In the genomic region with DNA sequence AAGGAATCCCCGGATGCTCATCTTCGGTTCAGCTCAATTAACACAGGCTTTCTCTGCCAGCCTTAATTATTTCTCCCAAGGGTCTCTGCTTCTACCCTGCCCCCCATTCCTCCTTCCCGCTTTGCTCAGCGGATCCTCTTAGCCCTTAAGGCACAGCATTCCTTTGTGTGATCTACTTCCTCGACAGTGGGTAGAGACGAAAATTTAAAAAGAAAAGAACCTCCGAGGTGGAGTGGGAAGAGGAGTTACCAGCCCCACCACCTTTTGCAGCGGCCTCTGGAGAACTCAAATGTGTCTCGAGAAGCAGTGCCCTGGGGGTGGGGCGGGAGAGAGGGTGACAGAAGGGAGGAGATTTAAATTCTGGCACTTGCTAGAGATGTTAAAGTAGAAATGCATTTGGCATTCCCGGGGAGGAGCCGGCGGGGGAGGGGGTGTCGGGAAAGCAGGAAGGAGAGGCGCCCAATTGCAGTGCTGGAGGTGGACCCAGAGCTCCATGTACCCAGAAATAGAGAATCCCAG, we compare ENCODE assay signal across 8 mouse cellular contexts. TPM values are rescaled to one million over a fixed set of nuclear protein-coding genes. Genes with fewer than 3 reads are reported as not detected.
DNase-seq lines count a peak whose midpoint lies in the region; ATAC-seq and TF ChIP-seq lines count a peak whose summit lies in the region.

No protein-coding gene starts in this region.

- TF ChIP-seq POLR2A in ES-Bruce4 (IDR thresholded peaks at IDR 0.05; ENCODE audit: insufficient read depth, low read length), result no peak
- TF ChIP-seq POLR2A in bone marrow macrophage, adult 2 months (IDR thresholded peaks at IDR 0.05; ENCODE audit: borderline replicate concordance, low read depth, low read length), result no peak

- H3K27me3 ChIP-seq in ES-Bruce4 (ENCODE audit: control insufficient read depth, insufficient read depth, low read length, poor library complexity, severe bottlenecking), result no peaks in the 10 kb centered on the region
- no peaks in the 10 kb centered on the region for H3K27me3 ChIP-seq in forebrain, embryonic 13.5 days
- H3K27me3 ChIP-seq in hindbrain, embryonic 10.5 days (ENCODE audit: insufficient read depth, poor library complexity, severe bottlenecking), result peaks cover 35% of the 10 kb centered on the region
- H3K27me3 ChIP-seq in lung, embryonic 14.5 days (ENCODE audit: insufficient read depth, low read length), result 0 out of 2 replicates have a peak, but pooled peaks cover 5% of the 10 kb centered on the region

- DNase-seq in hindbrain, embryonic 10.5 days (ENCODE audit: low spot score), result peak; percentile 61
- DNase-seq in layer of hippocampus, postnatal 25 days (ENCODE audit: extremely low spot score in 1 of 2, low spot score in 1 of 2), result peak; percentile 33 to 54
- peak; percentile 79 for DNase-seq in lung, embryonic 14.5 days
- DNase-seq in right cerebral cortex, adult 2 months (ENCODE audit: low spot score in 2 of 2), result peak; percentile 83 to 87
- DNase-seq in thymus, postnatal 0 days (ENCODE audit: low spot score), result no peak

- under 1% methylated on average over 15 of the region's 15 CpGs for WGBS in forebrain, embryonic 13.5 days
- WGBS in hindbrain, embryonic 10.5 days, result under 1% methylated on average over 15 of the region's 15 CpGs
- under 1% methylated on average over 15 of the region's 15 CpGs for WGBS in lung, embryonic 14.5 days

- H3K9me3 ChIP-seq in ES-Bruce4 (replicated peaks; ENCODE audit: control insufficient read depth, insufficient read depth, low read length, poor library complexity, severe bottlenecking), result no peaks in the 10 kb centered on the region
- no peaks in the 10 kb centered on the region for H3K9me3 ChIP-seq in forebrain, embryonic 13.5 days (replicated peaks)
- H3K9me3 ChIP-seq in hindbrain, embryonic 10.5 days, result no peaks in the 10 kb centered on the region
- no peaks in the 10 kb centered on the region for H3K9me3 ChIP-seq in lung, embryonic 14.5 days (ENCODE audit: low read depth, low read length)

- no peak for TF ChIP-seq CTCF in ES-Bruce4 (IDR thresholded peaks at IDR 0.05; ENCODE audit: low read depth, low read length)
- no peak for TF ChIP-seq CTCF in bone marrow macrophage, adult 2 months (IDR thresholded peaks at IDR 0.05; ENCODE audit: low read depth, low read length)
- TF ChIP-seq CTCF in lung, embryonic 14.5 days (IDR thresholded peaks at IDR 0.05; ENCODE audit: low read depth), result no peak

- H3K4me2 ChIP-seq in forebrain, embryonic 13.5 days, result peak overlapping the region; percentile 75
- peak overlapping the region; percentile 57 for H3K4me2 ChIP-seq in lung, embryonic 14.5 days

- no peak overlapping the region for H3K27ac ChIP-seq in ES-Bruce4 (ENCODE audit: insufficient read depth, low read length)
- no peak overlapping the region for H3K27ac ChIP-seq in bone marrow macrophage, adult 2 months (ENCODE audit: insufficient read depth, low read depth, low read length)
- peak overlapping the region; percentile 93 for H3K27ac ChIP-seq in forebrain, embryonic 13.5 days
- peak overlapping the region; percentile 84 for H3K27ac ChIP-seq in hindbrain, embryonic 10.5 days
- H3K27ac ChIP-seq in lung, embryonic 14.5 days (ENCODE audit: low read depth), result peak overlapping the region; percentile 39; the same call in 1 of the 2 replicates

- H3K36me3 ChIP-seq in ES-Bruce4 (ENCODE audit: control insufficient read depth, insufficient read depth, low read length, poor library complexity, severe bottlenecking), result no peaks in the 10 kb centered on the region
- H3K36me3 ChIP-seq in forebrain, embryonic 13.5 days (ENCODE audit: poor library complexity, severe bottlenecking), result no peaks in the 10 kb centered on the region
- H3K36me3 ChIP-seq in hindbrain, embryonic 10.5 days, result no peaks in the 10 kb centered on the region
- no peaks in the 10 kb centered on the region for H3K36me3 ChIP-seq in lung, embryonic 14.5 days (ENCODE audit: insufficient read depth)

- peaks cover 7% of the 10 kb centered on the region for H3K4me1 ChIP-seq in ES-Bruce4 (ENCODE audit: control insufficient read depth, insufficient read depth, low read length)
- H3K4me1 ChIP-seq in bone marrow macrophage, adult 2 months (ENCODE audit: control insufficient read depth, insufficient read depth, low read length), result no peaks in the 10 kb centered on the region
- peaks cover 43% of the 10 kb centered on the region for H3K4me1 ChIP-seq in forebrain, embryonic 13.5 days
- peaks cover 41% of the 10 kb centered on the region for H3K4me1 ChIP-seq in hindbrain, embryonic 10.5 days (replicated peaks)
- H3K4me1 ChIP-seq in lung, embryonic 14.5 days (ENCODE audit: insufficient read depth), result peaks cover 20% of the 10 kb centered on the region

- H3K4me3 ChIP-seq in ES-Bruce4 (ENCODE audit: low read depth, low read length), result peak overlapping the region; percentile 36; the same call in 1 of the 2 replicates
- peak overlapping the region; percentile 24 for H3K4me3 ChIP-seq in bone marrow macrophage, adult 2 months (ENCODE audit: insufficient read depth, low read length)
- peak overlapping the region; percentile 37 for H3K4me3 ChIP-seq in forebrain, embryonic 13.5 days
- H3K4me3 ChIP-seq in hindbrain, embryonic 10.5 days, result peak overlapping the region; percentile 52
- peak overlapping the region; percentile 22 for H3K4me3 ChIP-seq in lung, embryonic 14.5 days (ENCODE audit: low read depth, low read length)

- peak; percentile 85 for ATAC-seq in forebrain, embryonic 13.5 days
- ATAC-seq in lung, embryonic 14.5 days (ENCODE audit: insufficient read depth), result peak; percentile 59

- peak overlapping the region; percentile 35; the same call in 1 of the 2 replicates for H3K9ac ChIP-seq in ES-Bruce4 (ENCODE audit: low read depth, poor library complexity, severe bottlenecking)
- H3K9ac ChIP-seq in forebrain, embryonic 13.5 days, result peak overlapping the region; percentile 68
- peak overlapping the region; percentile 4 for H3K9ac ChIP-seq in lung, embryonic 14.5 days

- no peak for TF ChIP-seq EP300 in ES-Bruce4 (IDR thresholded peaks at IDR 0.05; ENCODE audit: insufficient read depth, low read depth, low read length)

RNA-seq across cellular contexts. Expression of a gene that starts 27.4 kb away (rescaled TPM):
- 30.9 and 37.9 TPM in 2 replicates for polyA plus RNA-seq in ES-Bruce4 (2011; ENCODE audit: insufficient read depth, insufficient read length, low read depth, missing spikeins)
- 30.7 and 34.3 TPM in 2 replicates for polyA plus RNA-seq in bone marrow macrophage, adult 2 months (2012; ENCODE audit: insufficient read depth, insufficient read length, missing spikeins)
- polyA plus RNA-seq in forebrain, embryonic 13.5 days (2015; fragmentation: Nextera tagmentation; extraction: Ambion mirVana), result 4.1 and 4.2 TPM in 2 replicates
- polyA plus RNA-seq in hindbrain, embryonic 10.5 days (2016; fragmentation: Nextera tagmentation; extraction: Ambion mirVana), result 3.1 and 3.4 TPM in 2 replicates
- total RNA-seq in layer of hippocampus, postnatal 25 days (2021), result 10 to 100 TPM; 31.1 to 32.6 TPM
- 6.0 and 6.2 TPM in 2 replicates for polyA plus RNA-seq in lung, embryonic 14.5 days (2014; fragmentation: Nextera tagmentation; extraction: Ambion mirVana)
- polyA plus RNA-seq in thymus, postnatal 0 days (2015; fragmentation: Nextera tagmentation; extraction: Ambion mirVana), result 17.1 and 18.1 TPM in 2 replicates

RNA-seq across cellular contexts. Expression of a gene that starts 34.5 kb away (rescaled TPM):
- 104 and 111 TPM in 2 replicates for polyA plus RNA-seq in ES-Bruce4 (2011; ENCODE audit: insufficient read depth, insufficient read length, low read depth, missing spikeins)
- polyA plus RNA-seq in bone marrow macrophage, adult 2 months (2012; ENCODE audit: insufficient read depth, insufficient read length, missing spikeins), result 67.6 and 71.2 TPM in 2 replicates
- 38.3 and 43.1 TPM in 2 replicates for polyA plus RNA-seq in forebrain, embryonic 13.5 days (2015; fragmentation: Nextera tagmentation; extraction: Ambion mirVana)
- 28.2 and 36.7 TPM in 2 replicates for polyA plus RNA-seq in hindbrain, embryonic 10.5 days (2016; fragmentation: Nextera tagmentation; extraction: Ambion mirVana)
- total RNA-seq in layer of hippocampus, postnatal 25 days (2021), result 10 to 100 TPM; 31.3 to 40.9 TPM
- 28.1 and 29.0 TPM in 2 replicates for polyA plus RNA-seq in lung, embryonic 14.5 days (2014; fragmentation: Nextera tagmentation; extraction: Ambion mirVana)
- polyA plus RNA-seq in thymus, postnatal 0 days (2015; fragmentation: Nextera tagmentation; extraction: Ambion mirVana), result 44.5 and 51.4 TPM in 2 replicates

Comparison
In these comparisons a context has a peak if more than half of its experiments do, and no peak if none do; other contexts are left out.
1. H3K27ac ChIP-seq: peak in forebrain, embryonic 13.5 days (single experiment), hindbrain, embryonic 10.5 days (single experiment) and lung, embryonic 14.5 days (single experiment); none in ES-Bruce4 (single experiment) and bone marrow macrophage, adult 2 months (single experiment).
2. H3K9ac ChIP-seq: peak in every context shown above with its lines; median percentile 68 in forebrain, embryonic 13.5 days; 35 in ES-Bruce4; 4 in lung, embryonic 14.5 days.
3. Peak in every context shown above with its lines, with median percentiles within 50 percentile points of each other: H3K4me3 ChIP-seq.